Mouse (Mus musculus) natural killer cell, adult 2 months (primary cell): ENCODE results near the gene Stx8.

Source experiments
- DNase-seq, 2 experiments: peaks; one replicate each; pipeline ENCODE4 v3.0.0; 2022; ENCODE audit warnings: low spot score in 2 of 2

Gene Stx8

GRCm38 (mm10) chr11:68086221-68086620 is 120.2 kb downstream of the Stx8 start:
- DNase-seq: no peak

- DNase-seq: no peak
These were observed 123.4 kb downstream of the Stx8 start for GRCm38 (mm10) chr11:68089426-68089825.

- DNase-seq: no peak
These were observed 124.0 kb downstream of the Stx8 start for GRCm38 (mm10) chr11:68089885-68090592.

GRCm38 (mm10) chr11:68091975-68092759 is 126.2 kb downstream of the Stx8 start:
- no peak for DNase-seq

- DNase-seq: no peak
These were observed 135.6 kb downstream of the Stx8 start for GRCm38 (mm10) chr11:68101598-68101997.

- no peak for DNase-seq
These were observed 137.5 kb downstream of the Stx8 start for GRCm38 (mm10) chr11:68103480-68103879.

- no peak for DNase-seq
These were observed 140.1 kb downstream of the Stx8 start for GRCm38 (mm10) chr11:68106053-68106452.

- no peak for DNase-seq
These were observed 147.6 kb downstream of the Stx8 start for GRCm38 (mm10) chr11:68113454-68114100.

- DNase-seq: no peak
These were observed 148.2 kb downstream of the Stx8 start for GRCm38 (mm10) chr11:68114202-68114601.

GRCm38 (mm10) chr11:68116157-68116556 is 150.2 kb downstream of the Stx8 start:
- no peak for DNase-seq

GRCm38 (mm10) chr11:68117878-68118660 is 152.1 kb downstream of the Stx8 start:
- no peak for DNase-seq

- DNase-seq: no peak
These were observed 152.7 kb downstream of the Stx8 start for GRCm38 (mm10) chr11:68118679-68119078.

- no peak for DNase-seq
These were observed 153.1 kb downstream of the Stx8 start for GRCm38 (mm10) chr11:68119136-68119535.

- no peak for DNase-seq
These were observed 155.3 kb downstream of the Stx8 start for GRCm38 (mm10) chr11:68121260-68121659.

GRCm38 (mm10) chr11:68121660-68122059 is 155.7 kb downstream of the Stx8 start:
- no peak for DNase-seq

- DNase-seq: no peak
These were observed 160.1 kb downstream of the Stx8 start for GRCm38 (mm10) chr11:68126071-68126470.

- no peak for DNase-seq
These were observed 168.5 kb downstream of the Stx8 start for GRCm38 (mm10) chr11:68134494-68134893.

- no peak for DNase-seq
These were observed 169.4 kb downstream of the Stx8 start for GRCm38 (mm10) chr11:68135350-68135749.

GRCm38 (mm10) chr11:68136687-68137086 is 170.7 kb downstream of the Stx8 start:
- no peak for DNase-seq

GRCm38 (mm10) chr11:68142296-68142695 is 176.3 kb downstream of the Stx8 start:
- DNase-seq: no peak

GRCm38 (mm10) chr11:68144235-68145065 is 178.5 kb downstream of the Stx8 start:
- no peak for DNase-seq
